Mouse (Mus musculus) forebrain, embryonic 16.5 days (tissue): ENCODE data around the gene Rbms3. TPM values are rescaled to one million over a fixed set of nuclear protein-coding genes. Genes with fewer than 3 reads are reported as not detected.

ENCODE experiments used
- ATAC-seq: fragments of 200-750 bp; cut with Nextera tagmentation; 2 replicates; pipeline ENCODE4 v1.8.0; 2017; ENCODE audit warnings: mild to moderate bottlenecking, moderate library complexity
- H3K27ac ChIP-seq: fragments of 300-500 bp; sonication (generic); 2 replicates; pipeline ENCODE4 v1.5.1; 2014; ENCODE audit warnings: low read length, control low read depth
- H3K27me3 ChIP-seq: fragments of 300-500 bp; sonication (generic); replicated peaks from 2 replicates; pipeline ENCODE4 v1.6.1; 2014; ENCODE audit warnings: low read length; ENCODE audit not compliant: control insufficient read depth, insufficient read depth
- H3K36me3 ChIP-seq: fragments of 300-500 bp; sonication (generic); 2 replicates; pipeline ENCODE4 v1.6.1; 2014; ENCODE audit not compliant: control insufficient read depth, insufficient read depth
- H3K4me1 ChIP-seq: fragments of 300-500 bp; sonication (generic); replicated peaks from 2 replicates; pipeline ENCODE4 v1.6.1; 2014; ENCODE audit warnings: low read length; ENCODE audit not compliant: control insufficient read depth, insufficient read depth
- H3K4me2 ChIP-seq: fragments of 300-500 bp; sonication (generic); 2 replicates; pipeline ENCODE4 v1.6.1; 2014; ENCODE audit warnings: mild to moderate bottlenecking, low read length, control low read depth
- H3K4me3 ChIP-seq: fragments of 300-500 bp; sonication (generic); replicated peaks from 2 replicates; pipeline ENCODE4 v1.5.1; 2014; ENCODE audit warnings: mild to moderate bottlenecking, low read length, control low read depth
- H3K9ac ChIP-seq: fragments of 300-500 bp; sonication (generic); replicated peaks from 2 replicates; pipeline ENCODE4 v1.6.1; 2014; ENCODE audit warnings: low read depth, low read length, control low read depth
- H3K9me3 ChIP-seq: fragments of 300-500 bp; sonication (generic); 2 replicates; pipeline ENCODE4 v1.6.1; 2016; ENCODE audit warnings: low read length; ENCODE audit not compliant: control insufficient read depth
- WGBS: fragments of 180-500 bp; shearing (Covaris S2); extraction: QIAGEN DNeasy Blood & Tissue Kit; methylation state at CpG from one replicate; pipeline ENCODE4 v1.1.7; 2014; 5-methylcytosine and 5-hydroxymethylcytosine counted together
- polyA plus RNA-seq: library from polyadenylated mRNA; unstranded; fragments of >200 nt; fragmentation: Nextera tagmentation; extraction: Ambion mirVana; gene quantifications from 2 replicates; pipeline ENCODE4 v1.2.1, GENCODE M21; 2015

The Rbms3 gene
- polyA plus RNA-seq, 1 experiment from 2014 or later, result 25.7 TPM

DNA sequence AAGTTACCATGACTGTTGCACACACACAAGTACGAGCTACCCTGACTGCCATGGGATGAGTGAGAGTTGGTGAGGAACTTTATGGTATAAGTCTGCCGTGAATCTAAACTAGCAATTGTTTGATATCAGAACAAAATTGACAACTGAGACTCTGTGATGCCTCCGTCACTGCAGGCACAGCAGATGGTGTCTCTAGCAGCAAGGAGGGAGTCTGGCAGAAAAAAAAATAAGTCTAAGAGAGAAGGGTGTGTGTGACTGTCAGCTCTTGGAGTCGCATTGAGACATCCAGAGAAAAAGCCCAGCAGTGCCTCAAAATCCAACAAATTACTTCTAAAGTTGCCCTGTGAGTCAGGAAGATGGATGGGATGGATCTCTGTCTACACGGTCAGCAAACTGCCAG is 257.7 kb downstream of the Rbms3 start:
- H3K4me1 ChIP-seq, result no peaks in the 10 kb centered on the region
- H3K4me2 ChIP-seq, result no peak overlapping the region
- no peak overlapping the region for H3K27ac ChIP-seq
- H3K4me3 ChIP-seq, result no peak overlapping the region
- 66% methylated on average over 5 of the region's 5 CpGs for WGBS
- no peak for ATAC-seq
- H3K9me3 ChIP-seq, result no peaks in the 10 kb centered on the region
- 0 out of 2 replicates have a peak, but pooled peaks cover 2% of the 10 kb centered on the region for H3K27me3 ChIP-seq
- H3K36me3 ChIP-seq, result no peaks in the 10 kb centered on the region
- no peak overlapping the region for H3K9ac ChIP-seq

- H3K4me1 ChIP-seq, result no peaks in the 10 kb centered on the region
- H3K4me2 ChIP-seq, result no peak overlapping the region
- no peaks in the 10 kb centered on the region for H3K9me3 ChIP-seq
- 0 out of 2 replicates have a peak, but pooled peaks cover 3% of the 10 kb centered on the region for H3K27me3 ChIP-seq
- WGBS, result 94% methylated on average over 6 of the region's 6 CpGs
- H3K36me3 ChIP-seq, result no peaks in the 10 kb centered on the region
- ATAC-seq, result no peak
- no peak overlapping the region for H3K9ac ChIP-seq
- H3K27ac ChIP-seq, result no peak overlapping the region
- H3K4me3 ChIP-seq, result no peak overlapping the region
Observed at GRCm38 (mm10) chr9:117370086-117370485, 259.6 kb downstream of the Rbms3 start.

DNA sequence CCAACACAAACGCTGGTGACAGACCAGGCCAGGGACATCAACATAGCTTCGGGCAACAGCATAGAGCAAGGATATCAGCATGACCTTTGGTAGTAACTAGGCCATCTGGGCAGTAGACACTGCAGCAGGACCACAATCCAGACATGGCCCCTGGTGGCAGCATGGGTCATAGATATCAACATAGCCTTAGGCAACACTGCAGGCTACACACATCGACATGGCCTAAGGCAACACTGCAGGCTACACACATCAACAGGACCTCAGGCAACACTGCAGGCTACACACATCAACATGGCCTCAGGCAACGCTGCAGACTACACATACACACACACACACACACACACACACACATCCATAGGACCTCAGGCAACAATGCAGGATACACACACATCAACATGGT is 261.7 kb downstream of the Rbms3 start:
- no peak overlapping the region for H3K4me2 ChIP-seq
- no peak overlapping the region for H3K4me3 ChIP-seq
- 0 out of 2 replicates have a peak, but pooled peaks cover 3% of the 10 kb centered on the region for H3K27me3 ChIP-seq
- H3K9me3 ChIP-seq, result no peaks in the 10 kb centered on the region
- no peaks in the 10 kb centered on the region for H3K4me1 ChIP-seq
- no peak overlapping the region for H3K9ac ChIP-seq
- no peak for ATAC-seq
- WGBS, result 94% methylated on average over 4 of the region's 4 CpGs
- H3K36me3 ChIP-seq, result no peaks in the 10 kb centered on the region
- H3K27ac ChIP-seq, result no peak overlapping the region

DNA sequence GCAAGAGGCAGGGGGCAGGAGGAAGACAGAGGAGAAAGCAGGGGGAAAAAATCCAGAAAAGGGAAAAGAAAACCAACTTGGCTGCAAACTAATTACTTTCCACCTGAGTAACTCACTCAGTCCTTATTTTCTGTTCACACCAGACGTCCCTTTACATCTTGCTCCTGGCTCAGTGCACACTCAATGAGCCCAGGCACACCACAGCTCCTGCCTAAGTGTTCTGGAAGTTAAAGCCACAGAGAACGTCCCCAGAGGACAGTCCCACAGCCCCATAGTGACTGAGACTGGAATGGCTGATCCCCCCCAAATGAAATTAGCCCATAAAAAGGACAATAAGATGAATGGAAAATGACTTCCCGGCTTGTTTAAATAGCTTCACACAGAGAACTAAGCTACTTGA is 265.1 kb downstream of the Rbms3 start:
- H3K27me3 ChIP-seq, result 0 out of 2 replicates have a peak, but pooled peaks cover 3% of the 10 kb centered on the region
- no peak overlapping the region for H3K27ac ChIP-seq
- no peaks in the 10 kb centered on the region for H3K9me3 ChIP-seq
- H3K4me2 ChIP-seq, result no peak overlapping the region
- H3K4me3 ChIP-seq, result no peak overlapping the region
- 23% methylated on average over 3 of the region's 3 CpGs for WGBS
- no peaks in the 10 kb centered on the region for H3K36me3 ChIP-seq
- no peak overlapping the region for H3K9ac ChIP-seq
- no peak for ATAC-seq
- no peaks in the 10 kb centered on the region for H3K4me1 ChIP-seq

GRCm38 (mm10) chr9:117361431-117361830 is 268.3 kb downstream of the Rbms3 start:
- H3K4me1 ChIP-seq, result peaks cover 4% of the 10 kb centered on the region; the same call in 1 of the 2 replicates
- 0 out of 2 replicates have a peak, but pooled peaks have one; percentile 15 for ATAC-seq
- H3K4me3 ChIP-seq, result no peak overlapping the region
- H3K4me2 ChIP-seq, result no peak overlapping the region
- 5% methylated on average over 5 of the region's 5 CpGs for WGBS
- no peak overlapping the region for H3K9ac ChIP-seq
- no peaks in the 10 kb centered on the region for H3K36me3 ChIP-seq
- H3K27me3 ChIP-seq, result 0 out of 2 replicates have a peak, but pooled peaks cover under 1% of the 10 kb centered on the region
- H3K27ac ChIP-seq, result no peak overlapping the region
- no peaks in the 10 kb centered on the region for H3K9me3 ChIP-seq

DNA sequence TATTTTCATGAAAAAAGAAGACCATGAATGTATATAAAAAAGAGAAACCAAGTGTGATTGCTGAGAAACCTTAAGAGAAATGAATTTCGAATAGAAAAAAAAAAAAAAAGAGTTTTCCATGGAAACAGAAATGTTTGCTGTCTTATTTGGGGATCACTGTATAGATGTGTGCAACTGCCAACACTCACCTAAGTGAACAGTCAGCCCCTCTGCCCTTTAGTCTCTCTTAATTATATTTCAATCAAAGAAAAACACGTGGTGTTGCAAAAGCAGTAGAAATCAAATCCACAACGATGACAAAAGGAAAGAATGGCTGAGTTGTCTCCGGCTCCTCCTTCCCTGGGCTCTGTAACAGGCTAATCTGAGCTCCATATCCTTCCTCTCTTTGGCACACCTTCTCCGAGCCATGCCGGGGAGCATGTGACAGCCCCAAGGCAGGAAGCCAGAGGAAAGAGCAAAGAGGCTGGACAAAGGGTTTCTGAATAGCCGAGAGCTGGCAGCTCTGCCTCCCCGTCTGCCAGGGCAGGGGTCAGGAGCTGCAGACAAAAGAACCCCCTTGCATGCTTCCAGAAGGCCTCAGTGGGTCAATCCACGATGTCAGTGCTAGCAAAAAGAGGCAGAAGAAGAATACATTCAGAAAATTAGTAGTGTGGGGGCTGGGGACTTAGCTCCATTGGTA is 272.8 kb downstream of the Rbms3 start:
- H3K36me3 ChIP-seq, result no peaks in the 10 kb centered on the region
- ATAC-seq, result peak; percentile 95
- WGBS, result 5% methylated on average over 9 of the region's 9 CpGs
- H3K4me2 ChIP-seq, result no peak overlapping the region
- H3K27ac ChIP-seq, result no peak overlapping the region
- H3K9ac ChIP-seq, result no peak overlapping the region
- 0 out of 2 replicates have a peak, but pooled peaks cover 2% of the 10 kb centered on the region for H3K27me3 ChIP-seq
- no peaks in the 10 kb centered on the region for H3K9me3 ChIP-seq
- peaks cover 4% of the 10 kb centered on the region; the same call in 1 of the 2 replicates for H3K4me1 ChIP-seq
- H3K4me3 ChIP-seq, result no peak overlapping the region

GRCm38 (mm10) chr9:117355501-117355900 is 274.2 kb downstream of the Rbms3 start:
- no peak overlapping the region for H3K4me2 ChIP-seq
- 0 out of 2 replicates have a peak, but pooled peaks cover 2% of the 10 kb centered on the region for H3K27me3 ChIP-seq
- no peak for ATAC-seq
- H3K4me1 ChIP-seq, result peaks cover 4% of the 10 kb centered on the region; the same call in 1 of the 2 replicates
- no peak overlapping the region for H3K9ac ChIP-seq
- no peaks in the 10 kb centered on the region for H3K9me3 ChIP-seq
- H3K4me3 ChIP-seq, result no peak overlapping the region
- no peak overlapping the region for H3K27ac ChIP-seq
- WGBS, result 65% methylated on average over 5 of the region's 5 CpGs
- H3K36me3 ChIP-seq, result no peaks in the 10 kb centered on the region

GRCm38 (mm10) chr9:117342336-117342735 is 287.4 kb downstream of the Rbms3 start:
- Histone ChIP-seq H3K36me3 (no peaks in the 10 kb centered on the region), H3K9ac (no peak overlapping the region), H3K4me2 (no peak overlapping the region), H3K27ac (no peak overlapping the region), H3K27me3 (no peaks in the 10 kb centered on the region), H3K4me1 (no peaks in the 10 kb centered on the region), H3K9me3 (no peaks in the 10 kb centered on the region), H3K4me3 (no peak overlapping the region)
- no peak for ATAC-seq
- 71% methylated on average over 4 of the region's 4 CpGs for WGBS

DNA sequence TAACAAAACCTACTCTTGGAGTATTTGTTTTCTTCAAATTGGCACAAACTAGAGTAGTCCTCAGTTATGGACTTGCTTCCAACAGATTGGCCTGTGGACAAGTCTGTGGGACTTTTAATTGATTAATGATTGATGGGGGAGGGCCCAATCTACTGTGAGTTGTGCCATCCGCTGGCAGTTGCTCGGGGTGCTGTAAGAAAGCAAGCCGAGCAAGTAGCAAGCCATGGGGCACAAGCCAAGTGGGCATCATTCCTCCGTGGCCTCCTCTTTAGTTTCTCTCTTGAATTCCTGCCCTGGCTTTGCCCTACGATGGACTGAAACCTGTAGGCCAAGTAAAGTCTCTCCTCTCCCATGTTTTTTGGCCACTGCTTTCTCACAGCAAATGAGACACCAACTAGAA is 299.0 kb downstream of the Rbms3 start:
- H3K27me3 ChIP-seq, result no peaks in the 10 kb centered on the region
- no peak overlapping the region for H3K27ac ChIP-seq
- no peaks in the 10 kb centered on the region for H3K4me1 ChIP-seq
- no peak overlapping the region for H3K4me3 ChIP-seq
- WGBS, result 85% methylated on average over 5 of the region's 5 CpGs
- no peak overlapping the region for H3K9ac ChIP-seq
- no peaks in the 10 kb centered on the region for H3K36me3 ChIP-seq
- no peak overlapping the region for H3K4me2 ChIP-seq
- H3K9me3 ChIP-seq, result no peaks in the 10 kb centered on the region
- no peak for ATAC-seq
